Mouse (Mus musculus) heart, adult 2 months (tissue): ENCODE results near the gene Cox6a1. TPM values are rescaled to one million over a fixed set of nuclear protein-coding genes. Genes with fewer than 3 reads are reported as not detected.
A peak's percentile ranks its signal among the peaks of the same experiment; 100 is the strongest.

Experiments
- DNase-seq, 2 experiments: peaks; one replicate each; pipeline ENCODE4 v3.0.0; 2021
- H3K27ac ChIP-seq: fragments of 200-600 bp; 2 replicates; pipeline ENCODE4 v1.8.1; 2022
- H3K27me3 ChIP-seq: fragments of 200-500 bp; 2 replicates; pipeline ENCODE4 v1.6.1; 2012; ENCODE audit warnings: mild to moderate bottlenecking, low read length, inconsistent platforms, mixed read lengths; ENCODE audit not compliant: control insufficient read depth, insufficient read depth
- H3K36me3 ChIP-seq: fragments of 200-500 bp; 2 replicates; pipeline ENCODE4 v1.6.1; 2012; ENCODE audit warnings: low read length, inconsistent platforms; ENCODE audit not compliant: control insufficient read depth, insufficient read depth
- H3K4me1 ChIP-seq: fragments of 200-500 bp; 2 replicates; pipeline ENCODE4 v1.6.1; 2011; ENCODE audit warnings: low read length; ENCODE audit not compliant: control insufficient read depth, insufficient read depth
- H3K4me3 ChIP-seq: fragments of 200-600 bp; 2 replicates; pipeline ENCODE4 v1.8.1; 2022
- H3K79me2 ChIP-seq: fragments of 200-500 bp; replicated peaks from 2 replicates; pipeline ENCODE4 v1.6.1; 2012; ENCODE audit warnings: mild to moderate bottlenecking, inconsistent platforms, low read length, moderate library complexity, mixed read lengths; ENCODE audit not compliant: control insufficient read depth, insufficient read depth
- H3K9ac ChIP-seq: fragments of 200-500 bp; 2 replicates; pipeline ENCODE4 v1.6.1; 2012; ENCODE audit warnings: low read depth, mild to moderate bottlenecking, control low read depth, inconsistent platforms, low read length, mixed read lengths
- CTCF ChIP-seq: fragments of 200-600 bp; IDR thresholded peaks from 2 replicates; pipeline ENCODE4 v1.8.1; 2022; ENCODE audit warnings: antibody characterized with exemption, mild to moderate bottlenecking, moderate library complexity
- EP300 ChIP-seq: fragments of 200-500 bp; IDR thresholded peaks from 2 replicates; pipeline ENCODE4 v1.6.1; 2011; ENCODE audit warnings: low read depth, low read length, control low read depth; ENCODE audit not compliant: insufficient read depth
- POLR2A ChIP-seq: fragments of 200-500 bp; IDR thresholded peaks from 2 replicates; pipeline ENCODE4 v1.6.1; 2011; ENCODE audit warnings: mild to moderate bottlenecking, low read depth, low read length, control low read depth; ENCODE audit not compliant: insufficient read depth
- WGBS: fragments of 180-500 bp; shearing (Covaris S2); methylation state at CpG from one replicate; pipeline ENCODE4 v1.1.7; 2018; 5-methylcytosine and 5-hydroxymethylcytosine counted together
- intact Hi-C: fragments of 180-260 bp; cut with DNase I; formaldehyde crosslinking; loops from one replicate; pipeline ENCODE4 v1.15.1; 2025
- long read RNA-seq: library from polyadenylated mRNA; stranded (forward); transcript quantifications from one replicate; pipeline ENCODE4 v2.0.0, GENCODE M21; 2021
- polyA plus RNA-seq: library from polyadenylated mRNA; depleted of rRNA; stranded (reverse); fragments of >200 nt; gene quantifications from 2 replicates; pipeline ENCODE4 v1.2.3, GENCODE M21; 2012; rRNA removed
- total RNA-seq, 2 experiments: library from RNA; stranded (reverse); gene quantifications; 2 replicates each; pipeline ENCODE4 v1.2.3; 2021

Gene Cox6a1
- total RNA-seq (100 to 1,000 TPM; 232 to 256 TPM), polyA plus RNA-seq (546 and 797 TPM in 2 replicates)
- long read RNA-seq, transcript Cox6a1-201 (3 exons, 571 nt) = major isoform, 151 of 161 reads
- long read RNA-seq, transcript Cox6a1-202 (2 exons, 620 nt) = minor isoform, 9 of 161 reads
- long read RNA-seq, partial matches to known transcripts = 1 of 161 reads
- long read RNA-seq, other reads (novel, unspliced or antisense) = 0 of 161 reads

DNA sequence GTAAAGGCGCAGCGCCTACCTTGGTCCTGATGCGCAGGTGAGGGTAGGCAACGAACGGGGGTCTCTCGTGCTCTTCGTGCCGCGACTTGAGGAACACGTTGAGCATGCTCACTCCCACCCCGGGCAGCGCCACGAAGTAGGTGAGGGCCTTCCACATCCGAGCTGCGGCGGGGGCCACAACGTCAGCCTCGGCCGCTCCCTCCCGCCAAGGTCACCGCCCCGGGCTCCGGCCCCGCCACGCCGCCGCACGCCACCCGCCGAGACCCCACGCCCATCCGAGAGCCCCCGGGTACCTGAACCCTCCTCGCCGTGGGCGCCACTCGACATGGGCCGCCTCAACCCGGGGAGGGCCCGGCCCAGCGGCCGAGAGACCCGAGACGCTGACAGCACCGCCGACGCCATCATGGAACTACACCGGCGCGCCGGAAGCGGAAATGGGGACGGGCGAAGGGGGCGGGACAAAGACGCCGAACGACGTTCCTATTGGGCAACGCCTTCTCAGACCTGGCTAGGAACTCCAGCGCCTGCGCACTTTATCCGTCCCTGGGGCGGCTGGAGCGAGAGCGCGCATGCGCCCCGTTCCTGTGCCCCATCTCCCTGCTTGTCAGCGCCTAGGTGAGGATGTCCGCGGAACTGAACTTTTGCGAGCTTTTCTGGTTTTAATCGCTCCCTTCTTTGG, at the start of gene Cox6a1:
Cox6a1 (minus strand) TSS at position 436 of the 679 bp plus-strand sequence.
- intact Hi-C loops = loop anchor here (2.0 to 10.0 kb wide), 4 partner anchors 48 to 224 kb away; partner anchors contain the start of genes Dynll1 and Rplp0
- TF ChIP-seq EP300 (no peak), CTCF (peak; percentile 48), POLR2A (peak; percentile 92)
- H3K27me3 ChIP-seq = no peaks in the 10 kb centered on the region
- peaks cover 5% of the 10 kb centered on the region for H3K36me3 ChIP-seq
- peak within 1 kb of the TSS; percentile 93 for H3K27ac ChIP-seq
- peak; percentile 98 to 99 for DNase-seq
- H3K79me2 ChIP-seq = peaks cover 4% of the 10 kb centered on the region
- peak within 1 kb of the TSS; percentile 96 for H3K9ac ChIP-seq
- peak within 1 kb of the TSS; percentile 90 for H3K4me3 ChIP-seq
- H3K4me1 ChIP-seq = peaks cover 4% of the 10 kb centered on the region
- under 1% methylated on average over 74 of the region's 74 CpGs for WGBS

- Histone ChIP-seq H3K4me1 (no peaks in the 10 kb centered on the region), H3K27ac (no peak overlapping the region), H3K4me3 (no peak overlapping the region), H3K79me2 (no peaks in the 10 kb centered on the region), H3K27me3 (peaks cover 3% of the 10 kb centered on the region), H3K36me3 (no peaks in the 10 kb centered on the region), H3K9ac (peak overlapping the region; percentile 31; the same call in 1 of the 2 replicates)
- TF ChIP-seq EP300 (no peak), POLR2A (no peak), CTCF (no peak)
- intact Hi-C loops = no loop called here
- WGBS = 9% methylated on average over 48 of the region's 48 CpGs
- peak in 1 of 2 experiments; percentile 21 for DNase-seq
Measured at GRCm38 (mm10) chr5:115397839-115398780, 49.3 kb upstream of the Cox6a1 start.

- TF ChIP-seq POLR2A = no peak
- TF ChIP-seq CTCF = no peak
- no peak for TF ChIP-seq EP300
- WGBS = 62% methylated on average over 11 of the region's 11 CpGs
Measured at GRCm38 (mm10) chr5:115396654-115397053, 47.9 kb upstream of the Cox6a1 start.

GRCm38 (mm10) chr5:115394836-115395235, 46.1 kb upstream of the Cox6a1 start:
- intact Hi-C loops = no loop called here
- no peak overlapping the region for H3K4me3 ChIP-seq
- H3K36me3 ChIP-seq = no peaks in the 10 kb centered on the region
- no peak for DNase-seq
- H3K79me2 ChIP-seq = no peaks in the 10 kb centered on the region
- no peaks in the 10 kb centered on the region for H3K4me1 ChIP-seq
- TF ChIP-seq EP300 = no peak
- no peak for TF ChIP-seq CTCF
- no peak overlapping the region for H3K9ac ChIP-seq
- 36% methylated on average over 10 of the region's 10 CpGs for WGBS
- H3K27ac ChIP-seq = no peak overlapping the region
- H3K27me3 ChIP-seq = peaks cover 3% of the 10 kb centered on the region

More at GRCm38 (mm10) chr5:115396654-115397053, 47.9 kb upstream of the Cox6a1 start:
- Histone ChIP-seq H3K27me3 (peaks cover 3% of the 10 kb centered on the region), H3K79me2 (no peaks in the 10 kb centered on the region), H3K27ac (no peak overlapping the region), H3K4me3 (no peak overlapping the region), H3K9ac (no peak overlapping the region), H3K4me1 (no peaks in the 10 kb centered on the region), H3K36me3 (no peaks in the 10 kb centered on the region)
- no peak for DNase-seq
- intact Hi-C loops = no loop called here

- 16% methylated on average over 8 of the region's 8 CpGs for WGBS
- Histone ChIP-seq H3K27ac (no peak overlapping the region), H3K27me3 (peaks cover 3% of the 10 kb centered on the region), H3K79me2 (no peaks in the 10 kb centered on the region), H3K4me1 (no peaks in the 10 kb centered on the region), H3K4me3 (no peak overlapping the region), H3K36me3 (no peaks in the 10 kb centered on the region), H3K9ac (no peak overlapping the region)
- TF ChIP-seq EP300 = no peak
- TF ChIP-seq CTCF = no peak
- TF ChIP-seq POLR2A = no peak
- intact Hi-C loops = no loop called here
- DNase-seq = no peak
Measured at GRCm38 (mm10) chr5:115394223-115394622, 45.4 kb upstream of the Cox6a1 start.
